Mouse (Mus musculus) ES-E14 (cell line): ENCODE measurements around the gene Gm11034. TPM values are rescaled to one million over a fixed set of nuclear protein-coding genes. Genes with fewer than 3 reads are reported as not detected.

Experiments used
- DNase-seq: peaks from one replicate; pipeline ENCODE4 v3.0.0-alpha.2; 2013; ENCODE audit warnings: low read depth, low spot score
- H3K27ac ChIP-seq: 2 replicates; pipeline ENCODE4 v1.5.1; 2012; ENCODE audit warnings: low read depth, mild to moderate bottlenecking, low read length, moderate library complexity, mixed read lengths; ENCODE audit not compliant: poor library complexity, insufficient read depth, severe bottlenecking
- H3K36me3 ChIP-seq: 2 replicates; pipeline ENCODE4 v1.6.1; 2012; ENCODE audit warnings: mild to moderate bottlenecking, low read length, moderate library complexity, mixed read lengths; ENCODE audit not compliant: control insufficient read depth, poor library complexity, insufficient read depth, severe bottlenecking
- H3K4me1 ChIP-seq, 2 experiments: fragments of 150-350 bp in 1 of 2; sonication (generic) in 1 of 2; 2 replicates each; pipeline ENCODE4 v1.6.1; 2012; ENCODE audit warnings: low read length in 2 of 2, mild to moderate bottlenecking in 1 of 2, mixed read lengths in 1 of 2; ENCODE audit not compliant: control insufficient read depth in 2 of 2, insufficient read depth in 2 of 2, poor library complexity in 1 of 2
- H3K4me3 ChIP-seq, 2 experiments: fragments of 150-350 bp in 1 of 2; sonication (generic) in 1 of 2; 2 replicates each; pipeline ENCODE4 v1.5.1; 2012; ENCODE audit warnings: low read length in 2 of 2, low read depth in 1 of 2, mild to moderate bottlenecking in 1 of 2, mixed read lengths in 1 of 2; ENCODE audit not compliant: insufficient read depth in 1 of 2, poor library complexity in 1 of 2, severe bottlenecking in 1 of 2
- H3K9ac ChIP-seq: 2 replicates; pipeline ENCODE4 v1.6.1; 2012; ENCODE audit warnings: low read depth, mild to moderate bottlenecking, low read length, mixed read lengths; ENCODE audit not compliant: poor library complexity, insufficient read depth, severe bottlenecking
- H3K9me3 ChIP-seq: fragments of 150-350 bp; sonication (generic); 2 replicates; pipeline ENCODE4 v1.6.1; 2012; ENCODE audit warnings: low read depth, mild to moderate bottlenecking, low read length; ENCODE audit not compliant: control insufficient read depth, insufficient read depth
- CHD2 ChIP-seq: IDR thresholded peaks from 2 replicates; pipeline ENCODE4 v1.6.1; 2014; ENCODE audit warnings: mild to moderate bottlenecking, low read depth, low read length, inconsistent platforms
- HCFC1 ChIP-seq: IDR thresholded peaks from 2 replicates; pipeline ENCODE4 v1.6.1; 2012; ENCODE audit warnings: low read length, inconsistent platforms, borderline replicate concordance; ENCODE audit not compliant: insufficient read depth
- MAFK ChIP-seq: IDR thresholded peaks from 2 replicates; pipeline ENCODE4 v1.6.1; 2014; ENCODE audit warnings: mild to moderate bottlenecking, low read depth, low read length, inconsistent platforms; ENCODE audit not compliant: insufficient read depth
- ZC3H11A ChIP-seq: IDR thresholded peaks from 2 replicates; pipeline ENCODE4 v1.6.1; 2012; ENCODE audit warnings: low read depth, mild to moderate bottlenecking, inconsistent platforms, low read length, borderline replicate concordance
- ZNF384 ChIP-seq: IDR thresholded peaks from 2 replicates; pipeline ENCODE4 v1.6.1; 2012; ENCODE audit warnings: low read depth, low read length, inconsistent platforms
- in situ Hi-C, 2 experiments: fragments of 600-800 bp; cut with MboI; formaldehyde crosslinking; loops; one replicate each; pipeline ENCODE4 v1.15.1; 2025; ENCODE audit warnings: low sequenced_read_pairs in 2 of 2, inconsistent platforms in 1 of 2; ENCODE audit not compliant: unreplicated experiment in 2 of 2
- total RNA-seq: library from RNA; depleted of rRNA; stranded (reverse); fragments of 300-350 nt; gene quantifications from 2 replicates; pipeline ENCODE4 v1.2.3, GENCODE M21; 2012

Gm11034 gene
- total RNA-seq, 1 experiment: not detected

DNA sequence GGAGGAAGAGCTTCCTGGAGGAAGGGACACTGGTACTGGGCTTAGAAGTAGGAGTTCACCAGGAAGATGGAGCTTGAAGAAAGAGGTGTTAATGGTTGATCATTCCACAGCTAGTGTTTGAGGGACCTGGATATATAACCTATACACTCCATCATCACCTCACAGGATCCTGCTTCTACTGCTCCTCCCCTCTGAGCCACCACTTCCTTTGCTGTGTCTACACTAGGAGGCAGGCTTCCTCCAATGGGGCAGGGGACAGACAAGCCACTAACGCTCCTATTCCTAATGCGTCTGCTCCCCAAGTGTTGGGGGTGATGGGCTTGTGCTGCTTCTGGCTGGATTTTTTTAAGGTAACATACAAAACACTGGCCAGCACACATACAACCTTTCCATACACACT is 2.7 kb downstream of the Gm11034 start:
- no peaks in the 10 kb centered on the region for H3K9me3 ChIP-seq
- no peak overlapping the region for H3K9ac ChIP-seq
- H3K27ac ChIP-seq: no peak overlapping the region
- no peaks in the 10 kb centered on the region for H3K4me1 ChIP-seq
- DNase-seq: no peak
- H3K36me3 ChIP-seq: no peaks in the 10 kb centered on the region
- in situ Hi-C loops: no loop called here
- H3K4me3 ChIP-seq: no peak overlapping the region
- TF ChIP-seq ZC3H11A (no peak), MAFK (no peak), ZNF384 (no peak), HCFC1 (no peak), CHD2 (no peak)

DNA sequence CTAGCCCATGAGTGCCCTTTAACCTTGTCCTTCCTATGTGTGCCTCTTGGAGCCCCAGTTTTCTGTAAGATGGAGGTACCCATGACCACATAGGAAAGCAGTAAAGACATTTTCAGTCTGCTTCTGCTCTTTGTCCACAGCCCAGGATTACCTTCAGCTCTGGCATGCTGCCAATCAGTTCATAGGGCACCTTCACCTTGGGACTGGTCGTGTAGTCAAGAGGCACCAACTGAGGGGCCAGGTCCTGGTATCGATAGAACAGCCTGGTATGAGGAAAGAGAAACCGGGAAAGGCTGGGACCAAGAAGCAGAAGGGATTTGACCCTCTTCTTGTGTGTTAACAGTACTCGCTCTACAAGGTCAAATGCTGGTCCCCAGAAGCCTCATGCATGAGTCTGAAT is 3.2 kb downstream of the Gm11034 start:
- H3K27ac ChIP-seq: no peak overlapping the region
- TF ChIP-seq ZC3H11A (no peak), ZNF384 (no peak), HCFC1 (no peak), CHD2 (no peak), MAFK (no peak)
- DNase-seq: no peak
- no peaks in the 10 kb centered on the region for H3K9me3 ChIP-seq
- H3K36me3 ChIP-seq: no peaks in the 10 kb centered on the region
- in situ Hi-C loops: no loop called here
- H3K4me3 ChIP-seq: no peak overlapping the region
- H3K4me1 ChIP-seq: no peaks in the 10 kb centered on the region
- no peak overlapping the region for H3K9ac ChIP-seq

DNA sequence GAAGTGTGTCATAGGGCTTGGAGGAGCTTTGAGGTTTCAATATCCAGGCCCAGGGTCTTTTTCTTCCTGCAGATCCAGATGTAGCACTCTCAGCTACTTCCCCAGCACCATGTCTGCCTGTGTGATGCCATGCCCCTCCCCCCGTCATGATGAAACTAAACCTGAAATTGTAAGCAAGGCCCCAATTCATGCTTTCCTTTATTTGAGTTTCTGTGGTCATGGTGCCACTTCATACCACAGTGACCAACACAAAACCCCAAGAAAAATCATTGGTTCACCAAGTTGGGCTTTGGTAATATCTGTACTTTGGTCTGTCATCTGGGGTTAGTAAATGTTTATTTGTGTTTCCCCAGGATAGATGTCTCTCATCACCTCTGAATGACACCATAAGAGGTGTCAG is 4.9 kb downstream of the Gm11034 start:
- DNase-seq: no peak
- Histone ChIP-seq H3K9ac (no peak overlapping the region), H3K9me3 (no peaks in the 10 kb centered on the region), H3K27ac (no peak overlapping the region), H3K4me3 (no peak overlapping the region), H3K36me3 (no peaks in the 10 kb centered on the region), H3K4me1 (no peaks in the 10 kb centered on the region)
- TF ChIP-seq CHD2: no peak
- in situ Hi-C loops: no loop called here

DNA sequence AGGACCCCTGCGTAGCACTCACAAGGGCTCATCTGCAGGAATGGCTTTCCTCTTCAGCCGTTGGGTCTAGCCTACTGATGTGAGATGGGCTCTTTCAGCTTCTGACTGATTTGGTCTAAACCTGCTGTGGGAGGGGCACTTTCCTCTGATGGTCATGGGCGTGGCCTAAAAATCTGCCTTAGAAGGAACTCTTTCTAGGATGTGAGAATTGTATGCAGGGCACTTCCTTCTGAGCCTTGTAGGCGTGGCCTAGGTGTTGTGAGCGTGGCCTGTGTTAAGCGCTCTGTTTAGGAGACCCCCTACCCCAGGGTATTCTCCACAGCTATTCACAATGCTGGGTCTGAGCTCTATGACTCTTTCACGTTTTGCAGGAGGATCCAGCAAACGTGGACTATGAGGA is 15.4 kb downstream of the Gm11034 start:
- Histone ChIP-seq H3K36me3 (no peaks in the 10 kb centered on the region), H3K4me1 (peaks cover 1 to 4% of the 10 kb centered on the region in 2 experiments; a peak in 1 of 4 replicates), H3K27ac (no peak overlapping the region), H3K9me3 (no peaks in the 10 kb centered on the region), H3K9ac (no peak overlapping the region), H3K4me3 (peak overlapping the region in 1 of 2 experiments; percentile 48; a peak in 1 of 4 replicates)
- peak; percentile 62 for DNase-seq
- in situ Hi-C loops: no loop called here
- TF ChIP-seq MAFK (no peak), HCFC1 (no peak), ZNF384 (no peak), CHD2 (no peak), ZC3H11A (no peak)

DNA sequence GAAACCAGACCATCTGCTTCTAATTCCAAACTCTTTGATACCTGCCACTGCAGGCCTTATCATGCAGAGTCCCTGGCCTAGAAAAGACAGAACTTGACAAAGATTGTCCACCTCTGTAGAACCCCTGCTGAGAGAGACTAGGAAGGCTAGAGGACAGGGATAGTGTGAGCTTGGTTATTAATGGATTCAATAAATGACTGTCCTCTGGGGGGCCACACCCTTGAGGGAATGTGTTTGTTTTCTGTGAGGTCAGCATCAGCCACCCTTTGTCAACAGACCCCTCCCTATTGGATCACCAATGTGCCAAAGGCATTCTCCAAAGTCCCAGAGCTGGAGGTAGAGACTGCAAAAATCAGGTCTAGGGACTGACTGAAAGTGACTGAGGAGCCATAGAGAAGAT is 21.4 kb downstream of the Gm11034 start:
- no peak for DNase-seq
- no peak overlapping the region for H3K4me3 ChIP-seq
- in situ Hi-C loops: no loop called here
- no peaks in the 10 kb centered on the region for H3K36me3 ChIP-seq
- H3K9ac ChIP-seq: no peak overlapping the region
- TF ChIP-seq ZC3H11A (no peak), ZNF384 (no peak), MAFK (no peak), CHD2 (no peak), HCFC1 (no peak)
- no peak overlapping the region for H3K27ac ChIP-seq
- H3K4me1 ChIP-seq: 0 out of 4 replicates have a peak, but pooled peaks cover 0 to 1% of the 10 kb centered on the region in 2 experiments
- H3K9me3 ChIP-seq: no peaks in the 10 kb centered on the region
